Mouse (Mus musculus) layer of hippocampus, adult 11-12 months (tissue): ENCODE data around the gene Foxn3.

Experiments
- DNase-seq: peaks from one replicate; pipeline ENCODE4 v3.0.0; 2022; ENCODE audit warnings: low spot score

The Foxn3 gene

GRCm38 (mm10) chr12:99412496-99412895, 150.9 kb downstream of the Foxn3 start:
- no peak for DNase-seq

- no peak for DNase-seq
Measured at GRCm38 (mm10) chr12:99412034-99412433, 151.3 kb downstream of the Foxn3 start.

GRCm38 (mm10) chr12:99408651-99409050, 154.7 kb downstream of the Foxn3 start:
- no peak for DNase-seq

GRCm38 (mm10) chr12:99408089-99408488, 155.3 kb downstream of the Foxn3 start:
- no peak for DNase-seq

- no peak for DNase-seq
Measured at GRCm38 (mm10) chr12:99407318-99407716, 156.1 kb downstream of the Foxn3 start.

- DNase-seq = no peak
Measured at GRCm38 (mm10) chr12:99406697-99407317, 156.6 kb downstream of the Foxn3 start.

- peak; percentile 53 for DNase-seq
Measured at GRCm38 (mm10) chr12:99406254-99406653, 157.1 kb downstream of the Foxn3 start.

- no peak for DNase-seq
Measured at GRCm38 (mm10) chr12:99405401-99405800, 158.0 kb downstream of the Foxn3 start.

GRCm38 (mm10) chr12:99403004-99403403, 160.4 kb downstream of the Foxn3 start:
- no peak for DNase-seq

GRCm38 (mm10) chr12:99400907-99401306, 162.5 kb downstream of the Foxn3 start:
- DNase-seq = no peak

GRCm38 (mm10) chr12:99399575-99399974, 163.8 kb downstream of the Foxn3 start:
- DNase-seq = no peak

GRCm38 (mm10) chr12:99396461-99396860, 166.9 kb downstream of the Foxn3 start:
- DNase-seq = no peak

GRCm38 (mm10) chr12:99395082-99395481, 168.3 kb downstream of the Foxn3 start:
- DNase-seq = no peak

GRCm38 (mm10) chr12:99394676-99395075, 168.7 kb downstream of the Foxn3 start:
- no peak for DNase-seq

GRCm38 (mm10) chr12:99393867-99394630, 169.3 kb downstream of the Foxn3 start:
- DNase-seq = no peak

GRCm38 (mm10) chr12:99392944-99393866, 170.2 kb downstream of the Foxn3 start:
- peak; percentile 83 for DNase-seq

GRCm38 (mm10) chr12:99391942-99392880, 171.2 kb downstream of the Foxn3 start:
- DNase-seq = peak; percentile 99

GRCm38 (mm10) chr12:99390429-99390828, 173.0 kb downstream of the Foxn3 start:
- no peak for DNase-seq

- DNase-seq = no peak
Measured at GRCm38 (mm10) chr12:99389244-99389643, 174.1 kb downstream of the Foxn3 start.

GRCm38 (mm10) chr12:99385897-99386834, 177.2 kb downstream of the Foxn3 start:
- DNase-seq = no peak
